Mouse (Mus musculus) limb, embryonic 15.5 days (tissue): Measurements from ENCODE around the gene Sh3bgrl3. TPM values are rescaled to one million over a fixed set of nuclear protein-coding genes. Genes with fewer than 3 reads are reported as not detected.

Experiments used
- ATAC-seq: fragments of 200-750 bp; cut with Nextera tagmentation; 2 replicates; pipeline ENCODE4 v1.8.0; 2017; ENCODE audit warnings: low read depth, moderate TSS enrichment; ENCODE audit not compliant: insufficient number of reproducible peaks, low FRiP score, low TSS enrichment
- H3K27ac ChIP-seq: fragments of 300-500 bp; sonication (generic); 2 replicates; pipeline ENCODE4 v1.5.1; 2015; ENCODE audit warnings: moderate library complexity, mild to moderate bottlenecking, inconsistent platforms
- H3K27me3 ChIP-seq: fragments of 300-500 bp; sonication (generic); 2 replicates; pipeline ENCODE4 v1.6.1; 2015; ENCODE audit warnings: inconsistent platforms
- H3K36me3 ChIP-seq: fragments of 300-500 bp; sonication (generic); 2 replicates; pipeline ENCODE4 v1.6.1; 2015; ENCODE audit warnings: inconsistent platforms
- H3K4me1 ChIP-seq: fragments of 300-500 bp; sonication (generic); 2 replicates; pipeline ENCODE4 v1.6.1; 2015; ENCODE audit warnings: inconsistent platforms
- H3K4me2 ChIP-seq: fragments of 300-500 bp; sonication (generic); 2 replicates; pipeline ENCODE4 v1.6.1; 2015; ENCODE audit warnings: mild to moderate bottlenecking, inconsistent platforms
- H3K4me3 ChIP-seq: fragments of 300-500 bp; sonication (generic); 2 replicates; pipeline ENCODE4 v1.5.1; 2015; ENCODE audit warnings: mild to moderate bottlenecking, inconsistent platforms
- H3K9ac ChIP-seq: fragments of 300-500 bp; sonication (generic); 2 replicates; pipeline ENCODE4 v1.6.1; 2015; ENCODE audit warnings: inconsistent platforms
- H3K9me3 ChIP-seq: fragments of 300-500 bp; sonication (generic); 2 replicates; pipeline ENCODE4 v1.6.1; 2016; ENCODE audit warnings: inconsistent platforms
- WGBS: fragments of 180-500 bp; shearing (Covaris S2); methylation state at CpG from one replicate; pipeline ENCODE4 v1.1.7; 2015; 5-methylcytosine and 5-hydroxymethylcytosine counted together
- polyA plus RNA-seq: library from polyadenylated mRNA; unstranded; fragments of >200 nt; fragmentation: Nextera tagmentation; extraction: Ambion mirVana; gene quantifications from 2 replicates; pipeline ENCODE4 v1.2.1, GENCODE M21; 2015

The Sh3bgrl3 gene
- polyA plus RNA-seq, 1 experiment from 2014 or later: 496 TPM

- no peak overlapping the region for H3K27ac ChIP-seq
- no peaks in the 10 kb centered on the region for H3K27me3 ChIP-seq
- H3K9ac ChIP-seq: no peak overlapping the region
- no peaks in the 10 kb centered on the region for H3K9me3 ChIP-seq
- H3K4me3 ChIP-seq: no peak overlapping the region
- ATAC-seq: no peak
- no peak overlapping the region for H3K4me2 ChIP-seq
- H3K36me3 ChIP-seq: no peaks in the 10 kb centered on the region
- 77% methylated on average over 9 of the region's 9 CpGs for WGBS
- no peaks in the 10 kb centered on the region for H3K4me1 ChIP-seq
These were observed 39.6 kb downstream of the Sh3bgrl3 start for GRCm38 (mm10) chr4:134089029-134089428.

DNA sequence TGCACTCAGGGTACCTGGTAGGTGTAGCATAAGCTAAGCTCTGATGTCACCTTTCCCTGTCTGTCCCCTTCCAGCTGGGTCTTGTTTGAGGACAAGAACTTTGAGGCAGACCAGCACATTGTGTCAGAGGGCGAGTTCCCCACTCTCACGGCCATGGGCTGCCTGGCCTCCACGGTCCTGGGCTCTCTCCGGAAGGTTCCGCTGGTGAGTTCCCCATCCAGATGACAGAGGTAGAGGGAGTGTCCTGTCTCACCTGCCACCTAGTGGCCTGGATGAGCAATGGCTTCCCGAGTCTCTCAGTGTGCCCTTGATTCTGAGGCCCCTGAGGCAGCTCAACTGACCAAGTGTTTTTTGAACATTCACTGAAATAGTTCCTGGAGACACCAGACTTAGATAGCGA lies 41.2 kb downstream of the Sh3bgrl3 start:
- Histone ChIP-seq H3K4me3 (no peak overlapping the region), H3K27me3 (0 out of 2 replicates have a peak, but pooled peaks cover 3% of the 10 kb centered on the region), H3K4me2 (no peak overlapping the region), H3K36me3 (no peaks in the 10 kb centered on the region), H3K9me3 (no peaks in the 10 kb centered on the region), H3K4me1 (peaks cover 3% of the 10 kb centered on the region; the same call in 1 of the 2 replicates), H3K27ac (no peak overlapping the region), H3K9ac (no peak overlapping the region)
- 34% methylated on average over 7 of the region's 7 CpGs for WGBS
- no peak for ATAC-seq

- ATAC-seq: no peak
- H3K4me3 ChIP-seq: no peak overlapping the region
- no peaks in the 10 kb centered on the region for H3K36me3 ChIP-seq
- H3K9me3 ChIP-seq: no peaks in the 10 kb centered on the region
- H3K9ac ChIP-seq: no peak overlapping the region
- peaks cover 22% of the 10 kb centered on the region for H3K27me3 ChIP-seq
- peaks cover 15% of the 10 kb centered on the region for H3K4me1 ChIP-seq
- 87% methylated on average over 4 of the region's 4 CpGs for whole genome bisulfite sequencing
- no peak overlapping the region for H3K27ac ChIP-seq
- no peak overlapping the region for H3K4me2 ChIP-seq
These were observed 43.6 kb downstream of the Sh3bgrl3 start for GRCm38 (mm10) chr4:134084999-134085398.

DNA sequence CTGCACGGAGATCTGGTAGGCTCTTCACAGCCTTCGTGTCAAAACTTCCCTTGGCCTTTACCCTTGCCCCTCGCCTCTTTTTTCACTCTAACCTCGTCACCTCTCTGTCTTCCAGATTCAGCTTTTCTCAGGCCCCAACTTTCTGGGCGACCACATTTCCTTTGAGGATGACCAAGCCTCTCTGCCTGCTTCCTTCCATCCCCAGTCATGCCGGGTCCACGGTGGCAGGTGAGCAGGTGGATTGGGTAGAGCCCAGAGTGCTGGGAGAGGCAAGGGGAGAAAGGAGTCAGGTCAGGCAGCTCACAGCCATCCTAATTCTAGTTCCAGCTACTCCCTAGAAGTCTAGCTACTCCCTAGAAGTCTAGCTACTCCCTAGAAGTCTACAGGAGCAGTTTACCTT lies 46.1 kb downstream of the Sh3bgrl3 start:
- 14% methylated on average over 7 of the region's 7 CpGs for WGBS
- Histone ChIP-seq H3K36me3 (no peaks in the 10 kb centered on the region), H3K4me3 (peak overlapping the region; percentile 45), H3K4me2 (peak overlapping the region; percentile 86), H3K4me1 (peaks cover 15% of the 10 kb centered on the region), H3K27me3 (peaks cover 22% of the 10 kb centered on the region), H3K9me3 (no peaks in the 10 kb centered on the region), H3K27ac (no peak overlapping the region), H3K9ac (no peak overlapping the region)
- ATAC-seq: no peak

GRCm38 (mm10) chr4:134081730-134082386 lies 46.7 kb downstream of the Sh3bgrl3 start:
- H3K9ac ChIP-seq: no peak overlapping the region
- peak overlapping the region; percentile 86 for H3K4me2 ChIP-seq
- ATAC-seq: peak; percentile 75
- H3K9me3 ChIP-seq: no peaks in the 10 kb centered on the region
- H3K4me1 ChIP-seq: peaks cover 15% of the 10 kb centered on the region
- no peak overlapping the region for H3K27ac ChIP-seq
- peaks cover 22% of the 10 kb centered on the region for H3K27me3 ChIP-seq
- WGBS: under 1% methylated on average over 41 of the region's 41 CpGs
- H3K4me3 ChIP-seq: peak overlapping the region; percentile 45
- H3K36me3 ChIP-seq: no peaks in the 10 kb centered on the region

DNA sequence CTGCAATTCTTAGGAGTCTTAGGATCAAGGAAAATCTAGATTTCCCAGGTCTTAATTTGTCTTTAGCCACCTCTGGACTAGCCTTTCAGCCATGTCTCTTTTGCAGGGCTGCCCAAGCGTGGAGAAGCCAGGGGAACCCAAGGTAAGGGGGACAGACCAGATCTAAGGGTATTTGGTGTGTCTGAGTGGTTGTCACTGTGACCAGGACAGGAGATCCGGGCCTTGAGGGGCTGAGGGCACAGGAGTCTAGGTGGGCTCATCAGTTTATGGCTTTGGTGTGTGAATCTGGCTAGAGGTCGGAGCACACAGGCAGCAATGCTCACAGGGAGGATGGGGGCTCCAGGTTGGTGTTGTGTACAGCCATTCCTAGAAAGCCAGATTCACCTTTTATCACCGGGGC lies 47.9 kb downstream of the Sh3bgrl3 start:
- Histone ChIP-seq H3K4me2 (no peak overlapping the region), H3K36me3 (no peaks in the 10 kb centered on the region), H3K27me3 (peaks cover 22% of the 10 kb centered on the region), H3K9me3 (no peaks in the 10 kb centered on the region), H3K4me1 (peaks cover 15% of the 10 kb centered on the region), H3K27ac (no peak overlapping the region), H3K9ac (no peak overlapping the region), H3K4me3 (no peak overlapping the region)
- no peak for ATAC-seq
- 72% methylated on average over 4 of the region's 4 CpGs for WGBS

- WGBS: 22% methylated on average over 3 of the region's 3 CpGs
- H3K9ac ChIP-seq: no peak overlapping the region
- no peaks in the 10 kb centered on the region for H3K36me3 ChIP-seq
- H3K4me2 ChIP-seq: no peak overlapping the region
- no peak overlapping the region for H3K27ac ChIP-seq
- H3K9me3 ChIP-seq: no peaks in the 10 kb centered on the region
- peaks cover 22% of the 10 kb centered on the region for H3K27me3 ChIP-seq
- H3K4me1 ChIP-seq: peaks cover 15% of the 10 kb centered on the region
- H3K4me3 ChIP-seq: no peak overlapping the region
- ATAC-seq: no peak
These were observed 49.9 kb downstream of the Sh3bgrl3 start for GRCm38 (mm10) chr4:134078694-134079093.

Other genes with a start within 250 kb of the Sh3bgrl3 start
- 31.5 and 35.6 TPM in 2 replicates for gene Rps6ka1, start 241.0 kb downstream of the Sh3bgrl3 start, polyA plus RNA-seq
- 1,764 and 1,770 TPM in 2 replicates for gene Hmgn2, start 160.1 kb downstream of the Sh3bgrl3 start, polyA plus RNA-seq
- gene Dhdds, start 127.9 kb downstream of the Sh3bgrl3 start, polyA plus RNA-seq: 41.9 and 46.0 TPM in 2 replicates
- gene Lin28a, start 109.9 kb downstream of the Sh3bgrl3 start, polyA plus RNA-seq: 0.17 TPM in 1 of 2 replicates, not detected in the other
- gene Zfp683, start 75.0 kb downstream of the Sh3bgrl3 start, polyA plus RNA-seq: not detected in 2 replicates
- 17.3 and 17.5 TPM in 2 replicates for gene Crybg2, start 68.0 kb downstream of the Sh3bgrl3 start, polyA plus RNA-seq
- 15.9 and 20.1 TPM in 2 replicates for gene Cd52, start 33.7 kb downstream of the Sh3bgrl3 start, polyA plus RNA-seq
- 10.7 and 13.3 TPM in 2 replicates for gene Ubxn11, start 26.2 kb downstream of the Sh3bgrl3 start, polyA plus RNA-seq
- gene Cep85, start 58.3 kb upstream of the Sh3bgrl3 start, polyA plus RNA-seq: 43.5 and 46.6 TPM in 2 replicates
- gene Gm7534, start 74.2 kb upstream of the Sh3bgrl3 start, polyA plus RNA-seq: not detected in 2 replicates
- gene Catsper4, start 98.6 kb upstream of the Sh3bgrl3 start, polyA plus RNA-seq: 0.29 TPM in 1 of 2 replicates, not detected in the other
- gene Cnksr1, start 109.6 kb upstream of the Sh3bgrl3 start, polyA plus RNA-seq: 3.6 and 3.9 TPM in 2 replicates
- 0.22 TPM in 1 of 2 replicates, not detected in the other for gene E130218I03Rik, start 114.9 kb upstream of the Sh3bgrl3 start, polyA plus RNA-seq
- 14.3 and 15.8 TPM in 2 replicates for gene Zfp593, start 116.8 kb upstream of the Sh3bgrl3 start, polyA plus RNA-seq
- not detected in 2 replicates for gene Gm30191, start 118.1 kb upstream of the Sh3bgrl3 start, polyA plus RNA-seq
- 5.8 and 7.8 TPM in 2 replicates for gene Grrp1, start 125.3 kb upstream of the Sh3bgrl3 start, polyA plus RNA-seq
- gene Pdik1l, start 159.1 kb upstream of the Sh3bgrl3 start, polyA plus RNA-seq: 19.7 and 20.2 TPM in 2 replicates
- gene Trim63, start 186.3 kb upstream of the Sh3bgrl3 start, polyA plus RNA-seq: 3.2 and 8.0 TPM in 2 replicates
- gene Slc30a2, start 214.4 kb upstream of the Sh3bgrl3 start, polyA plus RNA-seq: 1.3 and 2.6 TPM in 2 replicates